Mouse (Mus musculus) kidney, adult 18-20 months (tissue): ENCODE results near the gene Slc38a10.

Experiments
- DNase-seq: peaks from one replicate; pipeline ENCODE4 v3.0.0; 2021

The Slc38a10 gene

DNA sequence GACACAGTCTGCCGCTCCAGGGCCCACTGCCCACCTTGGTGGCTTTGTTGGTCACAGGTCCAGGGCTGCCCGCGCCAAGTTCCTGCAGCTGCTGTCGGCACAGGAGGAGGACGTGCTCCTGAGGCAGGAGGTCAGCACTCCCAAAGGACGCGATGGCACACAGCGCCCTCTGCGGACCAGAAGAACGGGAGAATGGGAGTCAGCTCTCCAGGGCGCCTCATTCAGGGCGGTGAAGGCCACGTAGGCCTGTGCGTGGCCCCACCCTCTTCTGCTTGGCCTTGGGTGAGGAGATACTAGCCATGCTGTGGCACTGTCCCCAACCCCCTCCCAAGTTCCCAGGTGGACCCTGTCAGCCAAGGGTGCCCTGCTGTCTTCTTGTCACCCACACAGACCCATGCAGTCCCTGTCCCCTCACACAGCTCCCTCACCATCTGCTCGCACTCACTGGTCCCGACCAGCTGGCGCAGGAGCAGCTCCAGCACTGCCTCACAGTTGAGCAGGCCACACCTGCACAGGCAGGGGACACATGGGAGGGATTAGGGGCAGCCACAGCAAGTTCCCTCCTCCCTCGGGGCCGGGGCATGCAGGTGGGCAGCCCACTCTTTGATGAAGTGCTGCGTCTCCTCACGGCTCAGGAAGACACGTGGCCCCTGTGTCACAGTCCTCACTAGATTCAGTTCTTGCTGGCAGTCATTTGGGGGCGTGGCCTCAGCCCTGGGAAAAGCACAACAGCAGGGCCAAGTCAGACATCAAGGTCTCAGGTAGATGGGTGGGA lies 58.1 kb downstream of the Slc38a10 start:
- no peak for DNase-seq

GRCm38 (mm10) chr11:120090661-120091060 lies 60.5 kb downstream of the Slc38a10 start:
- DNase-seq = no peak

DNA sequence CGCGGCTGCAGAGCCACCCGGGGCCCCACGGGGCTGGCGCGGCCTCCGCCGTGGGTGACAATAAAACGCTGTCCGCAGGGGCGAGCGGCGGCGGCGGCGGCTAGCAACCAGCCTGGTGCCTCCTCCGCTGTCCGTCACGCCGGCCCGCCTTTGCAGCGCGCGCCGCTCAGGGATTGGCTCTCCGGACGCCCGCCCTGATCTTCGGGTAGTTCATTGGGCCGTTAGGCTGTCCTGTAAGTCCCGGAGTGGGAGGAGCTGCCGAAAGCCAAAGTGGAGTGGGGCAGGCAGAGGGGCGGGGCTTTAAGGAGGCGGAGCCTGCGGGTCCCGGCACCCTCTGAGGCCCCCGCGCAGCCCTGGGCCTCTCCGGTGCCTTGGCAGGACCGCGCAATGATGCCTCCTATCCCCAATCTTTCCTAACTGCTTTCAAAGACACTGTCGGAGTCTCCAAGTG lies 64.4 kb downstream of the Slc38a10 start, which contains the start of gene Cep131:
TSS of gene Cep131 (minus strand) at position 126 of the 451 bp plus-strand sequence.
- DNase-seq = peak; percentile 99

DNA sequence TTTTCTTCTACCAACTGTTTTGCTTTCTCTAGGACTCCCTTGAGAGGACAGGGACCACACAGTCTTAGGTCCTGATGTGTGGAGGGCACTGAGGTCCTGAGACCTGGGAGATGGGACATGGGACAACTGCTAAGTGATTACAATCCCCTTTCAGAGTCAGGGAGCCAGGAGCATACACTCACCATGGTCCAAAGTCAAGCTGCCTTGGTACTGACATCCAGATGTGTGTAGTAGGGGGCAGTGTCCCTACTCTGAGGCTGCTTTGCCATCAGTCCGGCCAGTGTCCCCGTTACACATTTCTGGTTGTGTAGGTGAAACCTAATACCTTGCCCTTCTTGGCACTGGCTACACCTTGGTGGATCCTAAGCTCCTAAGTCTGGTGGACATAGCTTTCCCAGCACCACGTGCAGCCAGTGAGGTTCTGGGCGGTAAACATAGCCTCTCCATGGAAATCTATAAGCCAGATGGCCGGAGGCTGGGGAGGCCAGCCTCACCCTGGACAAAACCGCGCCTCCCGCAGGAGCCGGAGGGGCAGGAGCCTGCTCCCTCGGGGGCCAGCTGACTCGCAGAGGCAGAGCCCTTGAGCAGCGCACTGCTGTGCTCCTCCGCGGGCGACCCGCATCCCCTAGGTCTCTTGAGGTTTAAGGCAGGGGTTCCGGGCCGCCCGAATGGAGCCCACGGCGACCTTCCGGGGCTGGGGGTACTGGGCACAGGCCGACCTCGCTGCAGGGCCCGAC lies 65.1 kb downstream of the Slc38a10 start:
- no peak for DNase-seq

DNA sequence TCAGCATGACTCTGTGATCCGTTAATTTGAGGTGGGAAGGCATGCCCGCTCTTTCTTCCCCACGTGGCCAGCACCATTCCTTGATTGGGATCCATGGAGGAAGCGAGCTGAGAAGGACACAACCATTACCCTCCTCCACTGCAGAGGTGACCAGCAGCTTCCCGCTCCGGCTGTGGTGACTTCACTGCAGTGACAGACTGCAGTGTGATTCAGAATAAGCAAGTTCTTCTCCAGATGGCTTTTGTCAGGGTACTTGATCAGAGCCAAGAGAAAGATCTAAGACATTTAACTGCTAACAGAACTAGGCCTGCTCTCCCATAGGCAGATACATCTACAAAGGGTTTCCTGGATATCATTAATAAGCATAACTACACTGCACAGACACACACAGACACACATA lies 70.9 kb downstream of the Slc38a10 start:
- no peak for DNase-seq

- DNase-seq = no peak
These were observed 75.0 kb downstream of the Slc38a10 start for GRCm38 (mm10) chr11:120076191-120076590.

GRCm38 (mm10) chr11:120072986-120073647 lies 78.0 kb downstream of the Slc38a10 start:
- DNase-seq = no peak

GRCm38 (mm10) chr11:120071731-120072320 lies 79.3 kb downstream of the Slc38a10 start:
- DNase-seq = no peak

DNA sequence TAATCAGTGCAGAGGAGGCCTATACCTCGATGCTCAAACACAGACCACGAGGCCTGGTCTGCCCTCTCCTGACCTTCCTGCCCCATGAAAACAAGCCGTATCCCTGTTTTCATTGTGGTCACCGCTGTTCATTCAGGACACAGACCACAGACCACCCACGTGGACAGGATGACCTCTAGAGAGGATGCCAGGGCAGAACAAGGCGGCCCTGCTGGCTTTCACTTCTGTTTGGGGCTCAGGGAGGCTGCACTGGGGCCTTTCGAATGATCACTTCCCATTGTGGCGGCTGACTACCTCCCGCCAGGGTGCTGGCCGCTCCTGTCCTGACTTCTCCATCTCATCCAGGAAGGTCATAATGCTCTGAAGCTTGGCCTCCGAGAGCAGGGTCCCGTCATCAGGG lies 80.1 kb downstream of the Slc38a10 start:
- no peak for DNase-seq

DNA sequence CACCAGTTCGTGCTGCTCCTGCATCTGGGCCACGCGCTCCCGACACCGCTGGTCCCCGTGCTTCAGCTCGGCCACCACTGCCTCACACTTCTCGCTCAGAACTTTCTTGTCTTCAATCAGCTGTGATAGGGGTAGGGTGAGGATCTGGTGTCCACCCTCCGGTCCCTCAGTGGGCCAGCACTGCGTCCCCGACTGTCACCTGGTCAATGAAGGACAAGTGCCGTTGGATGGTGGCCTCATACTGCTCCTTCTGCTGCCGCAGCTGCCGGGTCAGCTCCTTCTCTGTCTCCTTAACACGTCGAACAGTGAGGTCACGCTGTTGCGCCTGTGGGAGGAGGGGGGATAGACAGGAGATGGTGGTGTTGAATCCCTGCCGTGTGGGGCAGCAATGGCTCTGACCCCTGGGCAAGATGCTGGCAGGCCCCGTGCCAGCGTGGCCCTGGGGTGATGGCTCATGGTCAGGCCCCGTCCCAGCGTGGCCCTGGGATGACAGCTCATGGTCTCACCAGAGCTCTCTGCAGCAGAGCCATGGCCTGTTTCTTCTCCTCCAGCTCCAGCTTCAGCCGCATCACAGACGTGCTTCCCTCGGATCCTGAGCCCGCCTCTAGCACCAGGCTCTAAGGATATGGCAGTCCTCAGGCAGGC lies 80.7 kb downstream of the Slc38a10 start:
- DNase-seq = no peak

DNA sequence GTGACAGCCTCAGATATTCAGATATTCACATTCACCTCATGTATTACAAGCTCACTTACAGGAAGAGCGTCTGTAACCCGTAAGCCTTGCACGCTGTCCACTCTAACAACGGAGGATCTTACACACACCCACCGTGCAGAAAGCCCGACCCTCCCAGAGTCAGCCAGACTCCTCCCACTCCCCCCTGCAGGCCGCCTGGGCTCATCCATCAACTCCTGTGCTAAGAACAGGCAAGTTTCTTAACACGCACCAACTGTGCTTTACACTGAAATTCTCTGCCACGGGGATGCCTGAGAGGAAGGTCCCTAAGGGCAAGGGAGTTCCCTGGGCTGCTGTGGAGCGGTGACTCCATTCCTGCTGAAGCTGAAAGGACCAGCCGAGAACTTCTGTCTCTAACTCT lies 81.9 kb downstream of the Slc38a10 start:
- no peak for DNase-seq

GRCm38 (mm10) chr11:120067834-120068233 lies 83.3 kb downstream of the Slc38a10 start:
- no peak for DNase-seq

DNA sequence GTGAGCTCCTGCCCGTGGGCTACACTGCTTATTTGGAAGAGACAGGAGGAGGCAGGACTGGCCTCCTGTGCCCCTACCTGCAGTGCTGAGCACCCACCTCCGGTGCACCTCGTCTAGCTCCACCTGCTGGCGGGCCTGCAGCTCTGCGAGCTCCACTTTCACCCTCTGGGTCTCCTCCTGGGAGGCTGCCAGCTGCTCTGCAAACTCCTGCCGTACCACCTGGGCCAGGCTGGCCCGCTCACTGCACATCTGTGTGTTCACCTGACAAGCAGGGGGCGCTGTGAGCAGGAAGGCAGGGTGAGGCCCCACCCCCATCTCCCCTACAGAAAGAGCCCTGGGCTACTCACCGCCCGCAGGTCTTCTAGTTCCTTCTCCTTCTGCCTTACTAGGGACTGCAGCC lies 85.9 kb downstream of the Slc38a10 start:
- DNase-seq = peak; percentile 67

DNA sequence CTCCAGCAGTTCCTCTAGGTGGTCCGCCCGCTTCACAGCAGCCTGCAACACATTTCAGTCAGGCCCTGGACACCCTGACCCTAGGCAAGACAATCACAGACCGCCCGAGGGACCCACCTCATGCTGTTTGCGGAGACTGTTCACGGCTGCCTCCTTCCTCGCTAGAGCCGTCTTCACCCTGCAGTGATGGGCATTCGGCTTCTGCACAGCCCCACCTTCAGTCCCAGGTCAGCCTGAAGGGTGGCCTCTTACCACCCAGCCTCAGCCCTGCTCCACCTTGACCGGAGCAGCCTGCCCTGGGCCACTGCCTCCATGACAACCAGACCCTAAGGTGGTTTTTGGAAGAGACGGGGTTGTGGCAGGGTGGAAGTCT lies 86.5 kb downstream of the Slc38a10 start:
- DNase-seq = no peak

GRCm38 (mm10) chr11:120064006-120064667 lies 87.0 kb downstream of the Slc38a10 start:
- DNase-seq = no peak

DNA sequence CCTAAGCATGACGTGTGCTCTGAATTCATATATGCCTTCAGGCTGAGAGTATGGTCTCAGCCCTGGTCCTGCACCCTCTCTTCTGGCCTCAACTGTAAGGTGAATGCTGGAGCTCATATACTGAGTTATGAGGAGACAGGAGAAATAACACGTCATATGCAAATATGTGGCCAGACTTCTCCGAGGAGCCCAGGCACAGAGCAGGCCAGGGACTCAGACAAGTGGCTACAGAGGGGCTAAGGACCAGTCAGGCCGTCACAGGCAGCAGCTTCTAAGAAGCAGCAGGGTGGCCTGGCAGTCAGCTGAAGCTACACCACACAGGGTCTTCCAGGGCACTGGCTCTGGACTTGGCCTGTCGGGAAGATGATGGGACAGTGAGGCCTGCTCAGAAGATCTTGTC lies 87.8 kb downstream of the Slc38a10 start:
- no peak for DNase-seq

DNA sequence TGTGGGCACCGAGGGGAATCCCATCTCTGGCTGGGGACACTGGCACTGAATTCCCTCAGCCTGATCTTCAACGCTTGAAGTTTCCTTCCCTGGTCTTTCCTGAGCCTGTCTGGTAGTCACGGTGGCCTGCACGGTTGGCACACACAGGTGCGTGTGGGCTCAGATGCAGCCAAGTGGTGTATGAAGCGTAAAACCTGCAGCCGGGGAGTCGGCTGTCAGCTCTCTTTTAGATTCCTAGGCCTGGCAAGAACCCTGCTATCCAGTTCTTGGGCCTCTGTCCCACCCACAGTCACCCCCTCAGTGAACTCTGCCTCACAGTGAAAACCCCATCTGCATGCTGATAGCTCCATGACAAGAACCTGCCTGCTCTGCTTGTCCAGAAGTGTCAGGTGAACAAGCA lies 90.5 kb downstream of the Slc38a10 start:
- no peak for DNase-seq

GRCm38 (mm10) chr11:120055953-120056732 lies 95.0 kb downstream of the Slc38a10 start:
- no peak for DNase-seq
